Mouse (Mus musculus) intestine, postnatal 0 days (tissue): ENCODE measurements around the gene Nhsl1. TPM values are rescaled to one million over a fixed set of nuclear protein-coding genes. Genes with fewer than 3 reads are reported as not detected.

Experiments used
- ATAC-seq: fragments of 200-750 bp; cut with Nextera tagmentation; 2 replicates; pipeline ENCODE4 v1.8.0; 2017; ENCODE audit warnings: mild to moderate bottlenecking, moderate TSS enrichment, moderate library complexity
- H3K27ac ChIP-seq: fragments of 300-500 bp; sonication (generic); 2 replicates; pipeline ENCODE4 v1.5.1; 2014; ENCODE audit warnings: mild to moderate bottlenecking, low read depth, low read length, moderate library complexity
- H3K27me3 ChIP-seq: fragments of 300-500 bp; sonication (generic); replicated peaks from 2 replicates; pipeline ENCODE4 v1.6.1; 2014; ENCODE audit warnings: low read length, mixed read lengths; ENCODE audit not compliant: control insufficient read depth, insufficient read depth
- H3K36me3 ChIP-seq: fragments of 300-500 bp; sonication (generic); 2 replicates; pipeline ENCODE4 v1.6.1; 2014; ENCODE audit warnings: mild to moderate bottlenecking, moderate library complexity; ENCODE audit not compliant: control insufficient read depth, insufficient read depth
- H3K4me1 ChIP-seq: fragments of 300-500 bp; sonication (generic); replicated peaks from 2 replicates; pipeline ENCODE4 v1.6.1; 2014; ENCODE audit warnings: antibody characterized with exemption, low read length, mixed read lengths; ENCODE audit not compliant: control insufficient read depth, insufficient read depth
- H3K4me2 ChIP-seq: fragments of 300-500 bp; sonication (generic); replicated peaks from 2 replicates; pipeline ENCODE4 v1.6.1; 2014; ENCODE audit warnings: low read depth, mild to moderate bottlenecking, moderate library complexity
- H3K4me3 ChIP-seq: fragments of 300-500 bp; sonication (generic); 2 replicates; pipeline ENCODE4 v1.5.1; 2014; ENCODE audit warnings: low read depth, low read length
- H3K9ac ChIP-seq: fragments of 300-500 bp; sonication (generic); 2 replicates; pipeline ENCODE4 v1.6.1; 2014; ENCODE audit warnings: mild to moderate bottlenecking, low read depth, low read length
- H3K9me3 ChIP-seq: fragments of 300-500 bp; sonication (generic); 2 replicates; pipeline ENCODE4 v1.6.1; 2016; ENCODE audit warnings: mixed run types; ENCODE audit not compliant: control insufficient read depth
- CTCF ChIP-seq: sonication (generic); IDR thresholded peaks from 2 replicates; pipeline ENCODE4 v1.5.1; 2016; ENCODE audit warnings: low read depth, mild to moderate bottlenecking, control low read depth, antibody characterized with exemption, moderate library complexity
- WGBS: fragments of 180-500 bp; shearing (Covaris S2); extraction: QIAGEN DNeasy Blood & Tissue Kit; methylation state at CpG from one replicate; pipeline ENCODE4 v1.1.7; 2014; 5-methylcytosine and 5-hydroxymethylcytosine counted together
- polyA plus RNA-seq: library from polyadenylated mRNA; unstranded; fragments of >200 nt; fragmentation: Nextera tagmentation; extraction: Ambion mirVana; gene quantifications from 2 replicates; pipeline ENCODE4 v1.2.1, GENCODE M21; 2015

Gene Nhsl1
- polyA plus RNA-seq, 1 experiment from 2014 or later: 12.5 TPM

DNA sequence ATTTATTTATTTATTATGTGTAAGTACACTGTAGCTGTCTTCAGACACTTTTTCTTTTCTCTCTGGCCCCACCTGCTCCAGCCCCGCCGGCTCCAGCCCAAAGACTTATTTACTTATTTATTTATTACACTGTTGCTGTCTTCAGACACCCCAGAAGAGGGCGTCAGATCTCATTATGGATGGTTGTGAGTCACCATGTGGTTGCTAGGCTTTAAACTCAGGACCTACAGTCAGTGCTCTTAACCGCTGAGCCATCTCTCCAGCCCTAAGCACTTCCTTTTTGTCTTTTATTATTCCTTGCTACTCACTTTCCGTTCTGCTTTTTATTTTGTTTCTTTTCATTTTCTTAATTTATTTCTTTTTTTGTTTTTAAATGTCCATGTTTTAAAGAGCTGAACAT, 242.7 kb downstream of the Nhsl1 start:
- H3K9ac ChIP-seq: no peak overlapping the region
- H3K4me1 ChIP-seq: no peaks in the 10 kb centered on the region
- 50% methylated on average over 5 of the region's 5 CpGs for WGBS
- no peak overlapping the region for H3K4me3 ChIP-seq
- H3K4me2 ChIP-seq: no peak overlapping the region
- H3K27me3 ChIP-seq: no peaks in the 10 kb centered on the region
- H3K9me3 ChIP-seq: no peaks in the 10 kb centered on the region
- H3K36me3 ChIP-seq: no peaks in the 10 kb centered on the region
- no peak for ATAC-seq
- peak; percentile 22; the same call in 1 of the 2 replicates for TF ChIP-seq CTCF
- H3K27ac ChIP-seq: no peak overlapping the region

GRCm38 (mm10) chr10:18562940-18563339, 244.2 kb downstream of the Nhsl1 start:
- Histone ChIP-seq H3K9me3 (no peaks in the 10 kb centered on the region), H3K9ac (no peak overlapping the region), H3K27me3 (no peaks in the 10 kb centered on the region), H3K4me3 (no peak overlapping the region), H3K36me3 (no peaks in the 10 kb centered on the region), H3K4me2 (no peak overlapping the region), H3K27ac (no peak overlapping the region), H3K4me1 (no peaks in the 10 kb centered on the region)
- 6% methylated on average over 4 of the region's 4 CpGs for WGBS
- TF ChIP-seq CTCF: peak; percentile 81
- no peak for ATAC-seq

- Histone ChIP-seq H3K36me3 (no peaks in the 10 kb centered on the region), H3K4me2 (no peak overlapping the region), H3K9ac (no peak overlapping the region), H3K27ac (no peak overlapping the region), H3K9me3 (no peaks in the 10 kb centered on the region), H3K4me1 (no peaks in the 10 kb centered on the region), H3K4me3 (no peak overlapping the region), H3K27me3 (no peaks in the 10 kb centered on the region)
- 52% methylated on average over 2 of the region's 2 CpGs for WGBS
- peak; percentile 76 for TF ChIP-seq CTCF
- no peak for ATAC-seq
These were observed 253.8 kb downstream of the Nhsl1 start for GRCm38 (mm10) chr10:18572581-18572980.

Other genes starting within 250 kb of the Nhsl1 start
- 0.24 and 0.35 TPM in 2 replicates for gene Ect2l, start 108.1 kb upstream of the Nhsl1 start, polyA plus RNA-seq
- 36.6 and 37.5 TPM in 2 replicates for gene Ccdc28a, start 84.0 kb upstream of the Nhsl1 start, polyA plus RNA-seq
- gene Hebp2, start 227.1 kb downstream of the Nhsl1 start, polyA plus RNA-seq: 3.6 and 4.0 TPM in 2 replicates